Mouse (Mus musculus) ES-Bruce4 (cell line): ENCODE measurements around the gene 1810009A15Rik.

ENCODE experiments used
- CTCF ChIP-seq: IDR thresholded peaks from one replicate; pipeline ENCODE4 v1.8.1; 2011; ENCODE audit warnings: low read depth, low read length
- POLR2A ChIP-seq: IDR thresholded peaks from one replicate; pipeline ENCODE4 v1.8.1; 2011; ENCODE audit warnings: low read length; ENCODE audit not compliant: insufficient read depth

- TF ChIP-seq CTCF (peak; percentile 37), POLR2A (no peak)
Measured at GRCm38 (mm10) chr19:8859018-8859417, 29.6 kb upstream of the 1810009A15Rik start.
